Mouse (Mus musculus): Measurements from ENCODE around the gene C77080.

C77080 gene

DNA sequence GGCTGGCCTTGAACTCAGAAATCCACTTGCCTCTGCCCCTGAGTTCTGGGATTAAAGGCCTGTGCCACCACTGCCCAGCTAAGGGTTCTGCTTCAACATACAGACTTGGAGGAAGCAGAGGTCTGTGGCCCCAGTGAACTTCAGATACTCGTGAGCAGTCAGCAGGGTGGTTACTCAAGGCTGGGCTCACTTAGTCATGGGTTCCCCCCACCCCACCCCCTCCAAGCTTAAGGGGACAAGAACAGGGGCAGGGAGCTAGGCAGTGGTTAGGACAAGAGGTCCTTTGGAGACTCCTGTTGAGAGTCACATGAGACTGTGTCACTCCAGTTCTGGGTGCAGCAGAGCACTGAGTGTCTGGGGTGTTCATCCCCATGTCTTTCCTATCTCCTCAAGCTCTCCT is 7.5 kb upstream of the C77080 start:
- no peak for DNase-seq (ENCODE audit: low spot score in 2 of 2)

DNA sequence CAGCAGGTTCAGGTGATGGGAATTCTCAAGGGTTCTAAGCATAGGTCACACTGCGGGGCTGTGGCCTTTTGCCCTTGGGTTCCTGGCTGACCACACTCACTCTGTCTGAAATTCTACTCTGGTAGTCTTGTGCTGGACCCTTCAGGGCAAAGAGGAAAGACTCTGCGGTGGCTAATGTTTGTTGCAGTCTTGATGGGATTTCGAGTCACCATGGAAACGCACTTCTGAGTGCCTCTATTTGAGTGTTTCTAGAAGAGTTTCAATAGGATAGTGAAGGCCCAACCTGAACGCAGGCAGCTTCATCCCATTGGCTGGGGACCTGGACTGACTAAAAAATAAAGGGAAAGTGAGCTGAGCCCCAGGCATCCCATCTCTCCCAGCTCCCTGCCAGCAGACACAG is 5.6 kb upstream of the C77080 start:
- DNase-seq (ENCODE audit: low spot score in 2 of 2): no peak

DNA sequence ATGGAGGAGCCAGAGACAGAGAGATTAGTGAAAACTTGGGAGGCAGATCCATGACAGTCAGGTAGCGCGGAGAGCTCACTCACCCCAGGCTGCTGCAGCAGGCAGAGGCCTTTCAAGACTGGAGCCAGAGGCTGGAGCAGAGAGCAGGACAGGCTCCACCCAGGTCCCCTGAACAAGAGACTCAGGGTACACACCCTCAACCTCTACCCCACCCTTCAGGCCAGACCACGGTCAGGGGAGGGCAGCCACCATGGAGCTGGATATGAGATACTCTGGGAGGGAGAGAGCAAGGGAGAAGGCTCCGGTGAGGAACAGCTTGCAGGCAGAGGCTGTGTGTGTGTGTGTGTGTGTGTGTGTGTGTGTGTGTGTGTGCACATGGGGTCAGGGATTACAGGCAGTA is 5.0 kb upstream of the C77080 start:
- no peak for DNase-seq (ENCODE audit: low spot score in 2 of 2)

DNA sequence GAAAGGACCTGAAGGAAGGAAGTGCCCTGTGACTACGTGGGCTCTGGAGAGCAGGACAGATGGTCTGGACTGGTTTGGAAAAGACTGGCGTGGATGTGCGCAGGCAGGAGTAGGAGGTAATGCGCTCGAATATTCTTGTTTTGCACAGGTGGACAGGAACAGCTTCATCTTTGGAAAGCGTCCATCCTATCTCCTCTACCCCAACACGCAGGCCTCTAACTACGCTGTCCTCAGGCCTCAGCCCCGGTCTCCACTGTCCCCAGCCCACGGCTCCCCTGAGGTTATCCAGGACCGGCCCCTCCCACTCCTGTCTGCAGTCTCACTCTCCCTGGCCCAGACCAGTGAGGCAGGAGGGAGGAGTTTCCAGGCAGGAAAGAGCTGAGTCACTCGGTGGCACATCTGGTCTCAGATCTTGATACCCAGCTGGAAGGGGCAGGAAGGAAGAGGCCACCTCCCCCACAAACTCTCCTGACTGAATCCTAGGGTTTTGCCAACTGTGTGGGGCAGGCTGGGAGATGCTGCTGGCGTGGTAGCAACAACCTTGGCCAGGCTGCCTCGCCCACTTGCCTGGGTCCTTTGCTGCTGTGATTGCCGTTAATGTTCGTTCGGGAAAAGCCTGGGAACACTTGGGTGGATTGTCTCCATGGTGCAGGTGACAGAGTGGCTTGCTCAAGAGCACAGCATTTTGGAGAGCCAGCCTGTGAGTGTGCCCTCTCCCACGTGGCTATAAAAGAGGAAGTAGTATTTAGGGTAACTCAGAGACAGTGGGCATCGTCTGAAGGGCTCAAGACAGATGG is 2.2 kb upstream of the C77080 start:
- peak in 1 of 2 experiments; percentile 39 for DNase-seq (ENCODE audit: low spot score in 2 of 2)

DNA sequence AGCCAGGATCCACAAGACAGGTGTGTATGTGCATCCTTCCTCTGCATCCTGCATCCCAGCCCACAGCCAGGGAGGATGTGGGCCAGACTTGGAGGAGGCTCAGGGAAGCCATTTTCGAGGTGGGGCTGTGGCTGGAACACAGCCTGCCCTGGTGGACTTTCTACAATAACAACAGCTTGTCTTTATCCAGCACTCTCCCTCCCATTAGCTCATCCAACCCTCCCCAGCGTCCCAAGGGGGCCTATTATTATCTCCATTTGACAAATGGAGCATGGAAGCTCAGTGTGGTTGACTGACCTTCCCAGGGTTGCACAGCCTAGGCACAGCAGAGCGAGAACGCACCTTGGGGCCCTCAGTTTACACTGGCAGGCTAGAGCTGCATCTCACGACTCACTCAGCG is 526 bp downstream of the C77080 start:
- peak in 1 of 2 experiments; percentile 48 for DNase-seq (ENCODE audit: low spot score in 2 of 2)

DNA sequence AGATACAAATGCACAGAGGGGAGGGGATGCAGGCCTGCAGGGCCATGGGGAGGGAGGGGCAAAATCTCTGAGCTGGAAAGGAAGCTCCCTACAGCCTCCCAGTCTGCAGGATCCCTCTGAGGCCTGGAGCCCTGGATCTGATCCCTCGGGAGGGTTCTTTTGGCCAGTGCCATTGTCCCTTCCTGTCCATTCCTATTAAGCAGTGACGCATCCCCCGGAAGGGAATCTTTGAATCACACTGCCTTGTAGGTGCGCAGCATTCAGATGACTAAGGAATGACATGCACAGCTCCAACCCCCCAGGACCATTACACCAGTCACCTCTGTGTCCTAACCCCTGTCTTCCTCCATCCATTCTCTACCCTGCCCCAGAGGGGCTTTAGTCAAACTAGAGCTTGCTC is 2.1 kb downstream of the C77080 start:
- DNase-seq (ENCODE audit: low spot score in 2 of 2): no peak

DNA sequence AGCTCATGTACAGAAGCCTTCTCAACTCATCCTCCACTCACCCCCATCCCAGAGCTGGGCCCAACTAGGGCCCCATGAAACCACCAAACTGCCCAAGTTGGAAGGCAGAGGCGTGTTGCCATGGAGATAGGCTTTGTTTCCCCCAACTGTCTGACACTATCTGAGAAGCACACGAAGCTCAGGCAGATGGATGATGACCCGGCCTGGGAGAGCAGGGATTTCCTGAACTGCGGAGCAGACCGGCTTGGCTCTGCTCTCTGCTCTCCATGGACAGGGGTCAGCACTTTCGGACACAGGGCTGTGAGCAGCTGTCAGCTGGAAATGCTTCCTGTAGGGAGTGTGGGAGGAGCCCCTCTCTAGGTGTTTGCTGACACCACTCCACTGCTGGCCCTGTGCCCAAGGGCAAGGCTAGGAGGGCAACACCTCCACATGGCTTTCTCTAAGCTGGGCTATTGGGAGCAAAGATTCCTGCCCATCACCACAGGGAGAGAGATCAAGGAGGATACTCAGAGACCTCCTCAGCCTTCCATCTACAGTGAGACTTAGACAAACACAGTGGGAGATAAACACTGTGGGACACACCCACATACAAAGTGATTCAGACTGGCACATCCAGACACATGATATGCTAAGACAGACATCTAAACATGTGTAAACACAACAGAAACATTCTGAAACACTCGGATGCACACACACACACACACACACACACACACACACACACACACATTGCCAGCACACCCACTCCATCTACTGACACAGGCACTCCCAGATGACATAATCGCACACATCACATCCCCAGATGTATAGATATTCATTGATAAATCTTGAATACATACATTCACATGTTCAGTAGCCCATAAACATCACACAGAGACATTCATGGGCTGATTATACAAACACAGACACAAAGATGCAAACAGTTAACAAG is 4.5 kb downstream of the C77080 start:
- no peak for DNase-seq (ENCODE audit: low spot score in 2 of 2)

DNA sequence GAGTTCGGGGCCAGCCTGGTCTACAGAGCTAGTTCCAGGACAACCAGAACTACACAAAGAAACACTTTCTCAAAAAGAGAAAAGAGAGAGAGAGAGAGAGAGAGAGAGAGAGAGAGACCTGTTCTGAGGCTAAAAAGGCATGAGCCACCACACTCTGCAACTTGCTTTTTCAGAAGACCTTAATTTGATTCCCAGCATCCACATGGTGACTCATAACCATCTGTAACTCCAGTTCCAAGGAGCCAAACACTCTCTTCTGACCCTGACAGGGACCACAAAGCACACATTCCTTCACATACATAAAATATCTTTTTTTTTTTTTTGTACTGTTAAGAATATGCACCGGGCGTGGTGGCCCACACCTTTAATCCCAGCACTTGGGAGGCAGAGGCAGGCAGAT is 6.6 kb downstream of the C77080 start:
- no peak for DNase-seq (ENCODE audit: low spot score in 2 of 2)

DNA sequence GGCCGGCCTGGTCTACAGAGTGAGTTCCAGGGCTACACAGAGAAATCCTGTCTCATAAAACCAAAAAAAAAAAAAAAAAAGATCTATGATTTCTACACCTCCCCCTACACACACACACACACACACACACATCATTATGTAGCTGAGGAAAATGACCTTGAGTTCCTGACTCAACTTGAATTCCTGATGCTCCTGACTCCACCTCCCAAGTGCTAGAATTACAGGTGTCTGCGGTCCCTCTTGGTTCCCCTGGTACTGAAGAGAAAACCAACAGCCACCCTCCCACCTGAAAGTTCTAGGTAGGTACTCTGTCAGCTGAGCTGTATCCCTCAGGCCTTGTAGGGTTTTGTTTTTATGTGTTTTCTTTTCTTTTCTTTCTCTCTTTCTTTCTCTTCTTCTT is 8.7 kb downstream of the C77080 start:
- no peak for DNase-seq (ENCODE audit: low spot score in 2 of 2)

DNA sequence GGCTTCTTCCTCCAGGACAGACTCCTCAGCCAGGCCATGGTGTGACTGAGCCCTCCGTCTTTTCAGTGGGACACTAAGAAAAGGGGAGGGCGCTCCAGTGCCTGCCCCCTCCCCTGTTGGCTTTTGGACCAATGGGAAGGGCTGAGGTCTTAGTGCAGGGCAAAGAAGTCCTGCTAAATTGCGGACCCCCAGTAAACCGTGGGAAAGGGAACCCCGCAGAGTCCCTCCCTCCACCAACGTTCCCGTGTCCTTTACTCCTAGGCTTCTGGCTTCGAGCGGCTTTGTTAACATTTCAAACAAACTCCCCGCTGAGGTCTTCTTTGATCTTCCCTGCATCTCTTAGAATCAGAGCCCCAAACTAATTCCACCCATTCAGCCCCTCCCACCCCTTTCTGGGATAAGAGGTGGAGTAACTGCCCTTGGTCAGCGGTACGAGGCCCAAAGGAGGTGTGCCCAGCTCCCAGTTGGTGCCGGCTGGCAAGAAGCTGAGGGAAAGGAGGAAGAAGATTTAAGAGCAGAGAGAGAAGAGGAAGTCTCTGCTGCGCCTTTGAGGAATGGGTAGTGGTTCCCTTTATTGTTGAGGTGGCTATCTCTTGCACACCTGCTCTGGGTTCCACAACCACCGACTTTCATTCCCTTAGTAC is 9.6 kb downstream of the C77080 start:
- DNase-seq (ENCODE audit: low spot score in 2 of 2): no peak

DNA sequence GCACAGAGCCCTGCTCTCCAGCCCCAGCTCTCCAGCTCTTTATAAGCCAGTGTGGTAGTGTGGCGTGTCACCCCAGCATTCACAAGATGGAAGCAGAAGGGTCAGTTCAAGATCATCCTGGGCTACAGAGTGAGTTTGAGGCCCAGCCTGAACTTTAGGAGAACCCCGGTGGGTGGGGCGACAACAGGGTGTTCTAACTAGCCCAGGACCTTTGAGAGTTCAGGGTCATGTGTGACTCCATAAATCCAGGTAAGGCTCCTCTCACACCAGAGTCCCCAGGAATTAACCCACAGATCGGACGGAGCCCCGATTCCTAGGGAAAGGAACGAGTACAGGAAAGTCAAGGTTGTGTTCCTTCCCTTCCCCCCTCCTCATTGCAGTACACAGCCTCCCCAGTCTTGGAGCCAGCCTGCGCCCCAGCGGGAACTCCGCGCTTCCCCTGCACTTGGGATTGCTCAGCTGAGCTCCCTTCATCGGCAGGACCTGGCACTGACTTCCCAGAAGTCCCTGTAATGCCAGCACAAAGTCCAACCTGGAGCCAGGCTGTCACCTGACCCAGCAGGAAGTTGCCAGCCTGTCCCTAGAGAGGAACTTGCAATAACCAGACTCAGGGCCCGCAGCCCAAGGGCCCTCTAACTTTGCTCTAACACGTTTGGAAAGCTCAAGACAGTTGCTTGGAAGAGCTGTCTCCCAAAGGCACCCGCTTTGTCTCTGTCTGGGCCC is 10.3 kb downstream of the C77080 start:
- DNase-seq (ENCODE audit: low spot score in 2 of 2): no peak

DNA sequence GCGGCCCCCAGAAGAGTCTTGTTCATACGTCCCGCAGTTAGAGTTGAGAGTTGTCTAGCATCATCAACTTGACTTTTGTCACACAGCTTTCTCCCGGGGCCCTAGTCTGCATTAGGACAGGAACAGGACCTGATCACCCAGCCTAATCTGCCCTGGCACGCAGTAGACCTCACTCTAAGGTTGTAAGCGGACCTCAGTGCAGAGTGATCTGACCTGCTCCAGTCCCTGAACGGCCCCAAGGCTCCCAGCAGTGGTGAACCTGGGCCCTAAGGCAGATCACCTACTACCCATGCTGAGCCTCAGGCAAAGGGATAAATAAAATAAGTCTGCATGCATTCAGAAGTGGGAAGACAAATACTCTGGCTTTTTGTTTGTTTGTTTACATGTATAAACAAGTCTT is 11.9 kb downstream of the C77080 start:
- no peak for DNase-seq (ENCODE audit: low spot score in 2 of 2)

DNA sequence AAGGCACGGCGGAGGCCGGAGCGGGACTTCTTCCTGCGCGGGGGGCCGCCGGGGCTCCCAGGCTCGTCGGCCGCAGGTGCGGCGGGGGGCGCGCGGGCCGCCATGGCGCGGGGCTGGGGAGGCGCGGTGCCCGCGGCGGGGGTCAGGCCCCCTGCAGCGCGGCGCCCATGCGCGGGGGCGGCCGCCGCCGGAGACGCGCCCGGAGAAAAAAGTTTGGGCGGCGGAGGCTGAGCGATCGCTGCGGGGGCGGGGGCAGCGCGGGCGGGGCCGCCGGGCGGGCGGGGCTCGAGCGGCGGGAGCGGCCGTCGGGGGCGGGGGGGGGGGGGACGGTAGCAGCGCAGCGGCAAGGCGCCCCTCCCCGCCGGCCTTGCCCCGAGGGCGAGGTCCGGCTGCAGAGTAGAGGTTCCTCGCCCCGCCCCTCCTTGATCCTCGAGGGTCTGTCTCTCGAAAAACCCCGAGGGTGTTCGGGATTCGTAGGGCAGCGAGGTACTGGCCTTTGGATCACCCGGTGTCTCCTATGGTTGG is 12.9 kb downstream of the C77080 start:
- no peak for DNase-seq (ENCODE audit: low spot score in 2 of 2)

DNA sequence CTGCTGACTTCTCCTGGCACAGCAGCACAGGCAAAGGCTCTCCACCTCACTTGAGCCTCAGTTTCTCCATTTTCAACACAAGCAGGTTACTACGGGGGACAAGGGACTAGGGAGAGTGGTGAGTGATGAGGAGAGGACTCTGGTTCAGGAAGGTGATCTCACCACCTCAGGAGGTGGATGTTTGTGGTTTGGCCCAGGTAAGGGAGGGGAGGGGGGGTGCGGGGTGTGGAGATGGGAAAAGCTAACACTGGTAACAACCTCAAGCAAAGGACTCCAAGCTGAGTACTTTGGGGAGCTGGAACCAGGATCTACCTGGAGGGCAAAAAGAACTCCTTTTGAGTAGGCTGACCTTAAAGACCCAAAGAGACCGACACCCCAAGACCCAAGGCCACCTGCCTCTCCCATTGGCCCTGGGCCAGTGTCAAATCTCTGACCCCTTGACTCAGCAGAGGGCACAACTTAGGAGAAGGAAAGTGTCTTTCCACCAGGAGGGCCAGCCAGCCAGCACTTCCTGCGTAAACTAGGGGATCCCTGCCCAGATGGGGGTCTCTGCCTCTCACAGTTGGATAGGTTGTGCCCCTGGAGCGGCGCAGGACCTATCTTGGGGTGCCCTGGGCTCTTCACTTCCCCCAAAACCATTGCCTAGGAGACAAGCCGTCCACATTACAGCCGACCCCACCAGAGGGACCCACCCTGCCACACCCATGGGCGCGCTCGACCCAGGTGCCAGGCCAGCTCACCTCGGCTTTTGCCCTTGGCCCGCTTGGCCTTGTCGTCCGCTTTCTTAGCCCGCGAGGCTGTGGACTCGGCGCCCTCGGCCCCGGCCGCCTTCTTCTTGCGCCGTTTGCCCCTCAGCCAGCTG is 13.6 kb downstream of the C77080 start:
- no peak for DNase-seq (ENCODE audit: low spot score in 2 of 2)

DNA sequence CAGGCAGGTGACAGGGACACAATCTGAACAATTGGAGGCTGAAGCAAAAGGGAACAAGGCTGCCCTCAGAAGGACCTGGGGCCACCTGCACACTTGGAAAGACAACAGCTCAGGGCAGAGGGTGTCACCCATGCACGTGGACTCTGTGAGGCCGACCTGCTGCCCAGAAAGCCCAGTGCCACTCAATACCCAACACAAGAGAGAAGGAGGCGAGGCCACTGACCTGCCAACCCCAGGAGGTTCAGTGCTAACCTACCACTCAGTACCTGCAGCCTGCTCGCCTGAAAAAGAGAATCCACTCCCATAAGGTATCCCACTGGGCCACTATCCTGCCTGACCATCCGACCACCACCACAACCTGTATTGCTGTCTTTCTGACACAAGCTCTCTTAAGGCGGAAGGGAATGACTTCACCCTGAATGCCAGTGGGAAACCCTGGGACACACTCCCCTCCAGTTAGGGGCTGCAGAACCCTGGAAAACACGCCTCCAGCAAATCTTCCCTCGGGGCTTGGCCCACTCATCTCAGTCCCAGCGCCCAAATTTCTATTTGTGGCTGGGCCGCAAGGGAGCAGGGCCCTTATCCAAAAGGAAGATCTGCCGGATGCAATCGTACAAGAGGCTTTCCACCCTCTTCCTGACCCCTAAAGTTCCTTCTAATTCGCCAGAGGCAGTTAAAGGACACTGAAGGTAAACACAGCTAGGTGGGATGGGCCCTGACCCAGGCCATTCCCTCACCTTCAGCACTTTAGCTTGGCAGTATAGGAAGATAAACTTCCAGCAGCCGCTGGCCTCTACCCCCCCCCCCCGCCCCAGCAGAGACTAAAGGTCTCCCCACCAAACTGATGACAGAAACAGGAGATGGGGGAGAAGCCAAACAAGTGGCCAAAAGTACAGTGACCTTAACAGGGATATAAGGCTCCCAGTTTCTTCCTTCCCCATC is 14.6 kb downstream of the C77080 start:
- DNase-seq (ENCODE audit: low spot score in 2 of 2): no peak

DNA sequence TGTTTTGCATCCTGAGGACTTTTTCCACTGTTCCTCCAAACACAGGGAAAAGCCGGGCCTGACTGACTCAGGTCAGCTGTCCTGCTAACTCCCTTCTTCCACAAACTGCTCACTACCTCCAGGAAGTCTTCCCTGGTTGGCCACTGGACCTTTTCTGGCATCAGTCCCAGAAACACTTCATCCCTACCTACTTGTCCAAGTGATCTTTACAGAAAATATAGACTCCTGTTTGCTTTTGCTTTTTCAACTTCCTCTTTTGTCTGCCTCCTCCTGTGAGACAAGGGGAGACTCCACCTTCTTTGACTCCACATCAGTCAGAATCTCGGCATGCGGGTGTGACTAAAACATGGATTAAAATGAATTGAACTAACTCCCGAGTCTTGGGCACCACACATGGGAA is 16.4 kb downstream of the C77080 start:
- no peak for DNase-seq (ENCODE audit: low spot score in 2 of 2)

DNA sequence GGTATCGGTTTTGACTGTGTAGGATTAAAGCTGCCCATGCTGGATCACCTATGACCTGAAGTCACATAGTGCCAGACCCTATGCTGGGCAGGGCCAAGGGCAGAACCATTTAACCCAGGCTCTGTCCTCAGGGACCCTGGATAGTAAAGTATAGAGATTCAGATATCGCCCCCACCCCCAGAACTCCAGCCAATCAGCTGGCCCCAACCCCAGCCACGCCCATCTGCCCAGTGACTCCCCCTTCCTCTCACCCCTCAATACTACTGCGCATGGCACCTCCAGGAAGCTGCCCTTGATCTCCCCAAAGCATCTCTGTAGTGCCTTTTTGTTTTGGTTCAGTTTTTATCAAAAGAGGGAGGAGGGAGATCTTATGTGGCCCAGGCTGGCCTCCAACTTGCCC is 18.4 kb downstream of the C77080 start:
- no peak for DNase-seq (ENCODE audit: low spot score in 2 of 2)

DNA sequence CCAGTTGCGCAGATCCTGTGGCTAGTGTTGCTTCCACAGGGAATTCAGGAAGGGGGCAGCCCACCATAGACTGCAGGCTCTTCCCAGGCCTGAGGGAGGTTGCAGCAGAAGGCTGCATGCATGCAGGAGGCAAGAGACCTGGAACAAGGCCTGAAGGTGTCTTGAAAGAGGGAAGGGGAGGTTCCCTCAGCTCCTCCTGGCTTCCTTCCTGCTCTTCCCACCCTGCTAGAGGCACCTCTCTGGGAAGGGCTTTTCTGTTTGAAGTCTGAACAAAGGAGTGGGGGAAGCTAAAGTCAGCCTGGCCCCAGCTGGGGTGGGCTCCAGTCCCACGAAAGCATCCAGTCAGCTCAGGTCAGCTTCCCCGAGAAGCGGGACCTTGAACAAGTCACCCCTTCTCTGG is 18.9 kb downstream of the C77080 start:
- DNase-seq (ENCODE audit: low spot score in 2 of 2): no peak

DNA sequence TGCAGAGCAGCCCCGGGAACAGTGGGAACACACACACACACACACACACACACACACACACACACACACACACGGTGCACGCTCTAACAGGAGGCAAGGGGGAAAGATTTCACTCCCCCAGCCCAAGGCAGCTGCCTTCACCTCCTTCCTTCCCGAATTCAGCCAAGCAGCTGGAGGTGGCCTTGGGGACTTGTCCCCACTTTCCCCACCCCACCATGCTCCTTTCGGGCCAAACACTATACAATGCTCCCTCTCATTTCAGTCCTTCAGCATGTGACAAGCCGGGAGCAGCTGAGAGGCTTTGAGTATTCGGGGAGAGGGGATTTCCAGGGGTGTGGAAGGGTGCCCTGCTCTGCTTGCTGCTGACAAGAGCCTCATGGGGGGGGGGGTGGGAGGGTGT is 19.3 kb downstream of the C77080 start:
- no peak for DNase-seq (ENCODE audit: low spot score in 2 of 2)

DNA sequence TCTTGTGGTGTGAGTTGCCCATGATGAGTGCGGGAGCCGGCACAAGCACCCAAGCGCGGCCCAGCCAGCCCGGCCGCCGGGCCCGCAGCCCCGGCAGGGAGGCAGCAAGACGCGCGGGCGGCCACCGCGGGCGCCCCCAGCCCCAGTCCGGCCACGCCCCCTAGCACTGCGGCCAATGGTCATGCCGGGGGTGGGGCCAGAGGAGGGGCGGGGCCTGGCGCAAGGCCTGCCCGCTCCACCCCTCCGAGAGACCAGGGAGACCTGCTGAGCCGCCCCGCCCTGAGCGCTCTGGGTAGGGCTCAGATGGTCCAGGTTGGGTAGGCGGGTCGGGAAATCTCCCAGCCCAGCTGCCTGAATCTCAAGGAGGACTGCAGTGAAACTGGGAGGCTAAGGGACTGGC is 22.1 kb downstream of the C77080 start:
- peak; percentile 77 to 79 for DNase-seq (ENCODE audit: low spot score in 2 of 2)
